8 mouse cellular contexts compared by ENCODE assay signal in genomic region chr8:64843168-64843567, GRCm38 (mm10).
"Had no signal": no experiment of that assay in that cellular context is flagged by ENCODE, and none has a peak within 500 bp of the region (broad histone marks: within the 10 kb centered on the region; RNA-seq: fewer than 3 reads in every experiment).

No protein-coding gene starts in this region.

- DNase-seq: kidney, adult 11 months; kidney, adult 9 months; kidney, postnatal 36 days; liver, embryonic 13.5 days; lung, adult 18-20 months; right cerebral cortex, adult 18-20 months; right cerebral cortex, postnatal 25 days; thymus, postnatal 4 days had no signal
